Mouse (Mus musculus) heart, embryonic 10.5 days (tissue): ENCODE measurements around the gene Smco3. TPM values are rescaled to one million over a fixed set of nuclear protein-coding genes. Genes with fewer than 3 reads are reported as not detected.
A peak's percentile ranks its signal among the peaks of the same experiment; 100 is the strongest.
"Not testable (repeated sequence)": the region's sequence is repeated elsewhere in the genome, so short reads cannot be mapped to it uniquely, and the experiment has no call there.

ENCODE experiments used
- DNase-seq: peaks from one replicate; pipeline ENCODE4 v3.0.0-alpha.2; 2017; ENCODE audit warnings: low spot score
- H3K27ac ChIP-seq: fragments of 300-500 bp; sonication (generic); 2 replicates; pipeline ENCODE4 v1.5.1; 2016; ENCODE audit warnings: mild to moderate bottlenecking
- H3K27me3 ChIP-seq: fragments of 300-500 bp; sonication (generic); 2 replicates; pipeline ENCODE4 v1.6.1; 2016; ENCODE audit warnings: mild to moderate bottlenecking; ENCODE audit not compliant: poor library complexity, insufficient read depth, severe bottlenecking
- H3K36me3 ChIP-seq: fragments of 300-500 bp; sonication (generic); 2 replicates; pipeline ENCODE4 v1.6.1; 2016; ENCODE audit warnings: mild to moderate bottlenecking, moderate library complexity
- H3K4me1 ChIP-seq: fragments of 300-500 bp; sonication (generic); 2 replicates; pipeline ENCODE4 v1.6.1; 2016; ENCODE audit warnings: mild to moderate bottlenecking
- H3K4me3 ChIP-seq: fragments of 300-500 bp; sonication (generic); 2 replicates; pipeline ENCODE4 v1.5.1; 2016; ENCODE audit warnings: mild to moderate bottlenecking, moderate library complexity
- H3K9me3 ChIP-seq: fragments of 300-500 bp; sonication (generic); 2 replicates; pipeline ENCODE4 v1.6.1; 2016; ENCODE audit warnings: mild to moderate bottlenecking, moderate library complexity
- WGBS: fragments of 180-500 bp; shearing (Covaris S2); methylation state at CpG from one replicate; pipeline ENCODE4 v1.1.7; 2016; 5-methylcytosine and 5-hydroxymethylcytosine counted together
- polyA plus RNA-seq: library from polyadenylated mRNA; unstranded; fragments of >200 nt; fragmentation: Nextera tagmentation; extraction: Ambion mirVana; gene quantifications from 2 replicates; pipeline ENCODE4 v1.2.1, GENCODE M21; 2016

The Smco3 gene
- not detected in 2 replicates for polyA plus RNA-seq

DNA sequence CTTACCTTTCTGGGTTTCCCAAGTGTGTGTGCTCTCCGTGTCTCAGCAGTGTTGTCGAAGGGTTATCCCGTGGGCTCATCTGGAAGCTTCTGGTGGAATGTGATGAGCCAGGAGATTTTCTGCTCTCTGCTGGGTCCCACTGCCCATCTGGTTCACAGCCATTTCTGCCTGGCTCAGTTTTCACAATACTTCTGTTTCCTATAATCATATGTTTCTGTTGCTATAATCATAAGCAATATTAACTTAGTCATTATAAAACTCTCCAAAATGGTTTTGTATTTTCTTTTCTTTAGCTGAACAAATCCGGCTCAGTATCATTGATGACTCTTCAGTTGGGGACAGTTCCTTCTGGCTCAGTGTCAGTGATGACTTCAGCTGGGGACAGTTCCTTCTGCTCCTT is at the start of gene Smco3:
Gene Smco3 (minus strand): TSS at position 101 of the 400 bp plus-strand sequence.
- no peaks in the 10 kb centered on the region for H3K4me1 ChIP-seq
- no peak within 1 kb of the TSS for H3K27ac ChIP-seq
- no peak for DNase-seq
- H3K9me3 ChIP-seq = no peaks in the 10 kb centered on the region
- H3K27me3 ChIP-seq = peaks cover 3% of the 10 kb centered on the region
- no peak within 1 kb of the TSS for H3K4me3 ChIP-seq
- 44% methylated on average over 4 of the region's 4 CpGs for WGBS
- no peaks in the 10 kb centered on the region for H3K36me3 ChIP-seq

DNA sequence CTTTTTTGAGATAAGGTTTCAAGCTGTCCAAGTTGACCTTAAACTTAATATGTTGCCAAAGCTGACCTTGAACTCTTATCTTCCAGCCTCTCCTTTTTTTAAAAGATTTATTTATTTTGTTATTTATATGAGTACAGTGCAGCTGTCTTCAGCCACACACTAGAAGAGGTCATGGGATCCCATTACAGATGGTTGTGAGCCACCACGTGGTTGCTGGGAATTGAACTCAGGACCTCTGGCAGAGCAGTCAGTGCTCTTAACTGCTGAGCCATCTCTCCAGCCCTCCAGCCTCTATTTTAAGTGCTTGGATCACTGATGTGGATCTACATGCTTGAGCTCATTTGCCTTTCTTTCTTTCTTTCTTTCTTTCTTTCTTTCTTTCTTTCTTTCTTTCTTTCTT is 49.5 kb upstream of the Smco3 start:
- 45% methylated on average over 1 of the region's 1 CpGs for WGBS
- H3K9me3 ChIP-seq, H3K4me3 ChIP-seq, H3K27me3 ChIP-seq, DNase-seq, H3K27ac ChIP-seq, H3K4me1 ChIP-seq, H3K36me3 ChIP-seq: not testable (repeated sequence)

DNA sequence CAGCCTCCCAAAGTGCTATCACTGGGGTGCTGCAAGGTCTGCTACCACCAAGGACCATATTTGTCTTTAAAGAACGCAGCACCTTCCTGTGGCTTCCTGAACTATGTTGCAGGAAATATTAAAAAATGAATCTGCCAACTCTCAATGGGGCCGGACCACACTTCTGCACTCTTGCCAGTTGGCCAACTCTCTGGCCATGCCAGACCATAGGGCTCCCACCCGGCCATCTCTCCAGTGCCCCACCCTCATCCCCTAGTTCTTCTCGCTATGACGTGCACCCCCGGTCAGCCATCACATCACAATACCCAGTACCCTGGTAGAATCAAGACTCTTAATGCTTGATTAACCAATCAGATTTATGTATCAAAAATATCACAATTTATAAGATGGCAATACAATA is 48.7 kb upstream of the Smco3 start:
- no peaks in the 10 kb centered on the region for H3K9me3 ChIP-seq
- no peak overlapping the region for H3K27ac ChIP-seq
- H3K4me1 ChIP-seq = peaks cover 10% of the 10 kb centered on the region; the same call in 1 of the 2 replicates
- H3K4me3 ChIP-seq = no peak overlapping the region
- H3K27me3 ChIP-seq = no peaks in the 10 kb centered on the region
- H3K36me3 ChIP-seq = no peaks in the 10 kb centered on the region
- DNase-seq = no peak
- 96% methylated on average over 6 of the region's 6 CpGs for WGBS

DNA sequence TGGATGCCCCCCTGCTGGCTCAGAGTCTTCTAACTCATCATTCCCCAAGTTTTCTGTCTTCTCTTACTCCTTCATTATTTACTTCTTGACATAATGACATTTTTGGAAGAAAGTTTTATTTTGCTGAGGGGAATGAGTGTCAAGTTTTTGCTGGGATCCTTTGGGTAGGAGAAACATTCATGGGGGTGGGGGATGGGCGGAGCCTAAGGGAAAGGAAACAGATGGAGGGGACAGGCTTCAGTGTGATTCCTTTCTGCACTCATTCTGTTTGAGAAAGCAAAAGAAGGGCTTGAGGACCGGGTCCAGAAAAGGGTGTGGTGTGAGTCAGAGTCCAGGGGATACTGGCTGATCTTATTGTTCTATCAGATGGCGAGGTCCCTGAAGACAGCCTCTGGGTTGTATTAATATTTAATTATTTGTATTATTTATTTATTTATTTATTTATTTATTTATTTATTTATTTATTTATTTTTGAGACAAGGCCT is 48.2 kb upstream of the Smco3 start:
- H3K36me3 ChIP-seq = no peaks in the 10 kb centered on the region
- no peaks in the 10 kb centered on the region for H3K27me3 ChIP-seq
- H3K27ac ChIP-seq = no peak overlapping the region
- 76% methylated on average over 3 of the region's 3 CpGs for WGBS
- peaks cover 10% of the 10 kb centered on the region; the same call in 1 of the 2 replicates for H3K4me1 ChIP-seq
- DNase-seq = no peak
- no peak overlapping the region for H3K4me3 ChIP-seq
- H3K9me3 ChIP-seq = no peaks in the 10 kb centered on the region

DNA sequence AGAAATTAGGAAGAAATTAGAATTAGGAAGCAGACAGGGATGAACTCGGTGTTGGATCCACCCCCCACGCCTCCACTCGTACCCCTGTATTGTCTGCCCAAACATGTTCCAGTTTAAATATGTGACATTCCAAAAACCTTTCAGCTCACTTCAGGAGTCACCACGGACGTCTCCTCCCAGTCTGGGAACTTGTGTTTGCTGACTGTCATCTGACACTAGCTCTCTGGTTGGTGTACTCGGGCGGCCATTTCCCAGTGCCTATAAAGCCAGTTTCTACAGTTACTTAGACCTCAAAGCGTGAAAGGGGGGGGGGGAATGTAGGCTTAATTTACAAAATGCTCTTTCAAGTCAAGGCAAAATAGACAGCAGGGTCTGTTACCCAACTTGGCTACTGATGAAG is 46.4 kb upstream of the Smco3 start:
- no peaks in the 10 kb centered on the region for H3K9me3 ChIP-seq
- no peak overlapping the region for H3K27ac ChIP-seq
- no peaks in the 10 kb centered on the region for H3K36me3 ChIP-seq
- H3K27me3 ChIP-seq = no peaks in the 10 kb centered on the region
- 63% methylated on average over 8 of the region's 8 CpGs for WGBS
- H3K4me1 ChIP-seq = 0 out of 2 replicates have a peak, but pooled peaks cover 5% of the 10 kb centered on the region
- no peak for DNase-seq
- no peak overlapping the region for H3K4me3 ChIP-seq

DNA sequence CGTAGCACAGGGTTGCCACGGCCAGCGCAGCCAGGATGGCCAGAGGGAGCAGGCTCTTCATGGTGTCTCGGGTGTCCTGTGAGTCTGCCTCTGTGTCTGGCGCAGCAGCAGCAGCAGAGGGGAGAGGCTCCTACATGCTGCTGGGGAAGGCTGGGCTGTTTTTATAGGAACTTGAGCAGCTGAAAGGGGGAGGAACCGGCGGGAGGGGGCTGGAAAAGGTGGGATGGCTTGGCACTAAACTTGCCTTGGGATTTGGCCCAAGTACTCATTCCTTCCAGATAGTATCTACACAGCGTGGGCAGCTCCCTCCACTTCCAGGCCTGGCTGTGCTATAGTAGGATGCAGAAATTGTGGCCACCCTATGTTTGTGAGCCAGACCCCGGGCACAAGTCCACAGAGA is 40.4 kb upstream of the Smco3 start, which contains the start of gene Mgp:
Gene Mgp (minus strand): TSS at position 154 of the 400 bp plus-strand sequence.
- no peaks in the 10 kb centered on the region for H3K9me3 ChIP-seq
- H3K36me3 ChIP-seq = no peaks in the 10 kb centered on the region
- H3K27ac ChIP-seq = peak within 1 kb of the TSS; percentile 70
- peak within 1 kb of the TSS; percentile 16; the same call in 1 of the 2 replicates for H3K4me3 ChIP-seq
- peaks cover 16% of the 10 kb centered on the region for H3K4me1 ChIP-seq
- H3K27me3 ChIP-seq = no peaks in the 10 kb centered on the region
- 36% methylated on average over 9 of the region's 9 CpGs for WGBS
- DNase-seq = no peak

DNA sequence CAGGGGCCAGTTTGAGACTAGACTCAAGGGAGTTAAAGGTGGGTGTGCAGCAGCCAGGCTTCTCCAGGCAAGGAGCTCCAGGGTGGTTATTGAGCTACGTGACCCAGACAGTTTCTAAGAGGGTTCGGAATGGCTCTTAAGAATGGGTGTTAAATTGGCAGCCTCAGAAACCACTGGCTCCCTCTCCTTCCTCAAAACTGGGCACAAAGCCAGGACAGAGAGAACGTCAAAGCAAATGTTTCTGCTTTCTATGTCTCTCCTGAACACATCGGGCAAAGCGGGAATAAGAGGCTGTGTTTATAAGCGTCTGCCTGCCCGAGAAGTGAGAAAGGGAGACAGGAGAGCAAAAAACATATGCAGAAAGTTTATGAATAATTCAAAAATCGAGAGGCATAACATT is 39.3 kb upstream of the Smco3 start:
- no peak for DNase-seq
- no peaks in the 10 kb centered on the region for H3K9me3 ChIP-seq
- H3K36me3 ChIP-seq = no peaks in the 10 kb centered on the region
- H3K4me3 ChIP-seq = no peak overlapping the region
- H3K4me1 ChIP-seq = peaks cover 16% of the 10 kb centered on the region
- no peaks in the 10 kb centered on the region for H3K27me3 ChIP-seq
- 69% methylated on average over 8 of the region's 8 CpGs for WGBS
- H3K27ac ChIP-seq = no peak overlapping the region

DNA sequence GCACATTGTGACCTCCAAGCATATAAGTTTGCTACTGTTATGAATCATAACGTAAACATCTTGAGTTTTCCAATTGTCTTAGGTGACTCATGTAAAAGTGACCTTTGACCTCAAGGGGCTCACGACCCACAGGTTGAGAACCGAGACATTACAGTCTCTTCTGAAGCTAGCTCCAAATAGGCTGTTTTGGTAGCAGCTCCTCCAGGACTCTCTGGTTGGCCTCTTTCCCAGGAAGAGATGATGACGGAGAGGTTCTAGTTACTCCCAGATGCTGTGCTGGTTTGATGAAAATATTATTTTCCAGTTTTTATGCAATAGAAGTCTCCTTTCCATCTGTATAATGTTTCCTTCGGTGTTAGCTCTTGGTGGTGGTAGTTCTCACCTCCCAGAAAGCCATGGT is 33.7 kb upstream of the Smco3 start:
- Histone ChIP-seq H3K36me3 (no peaks in the 10 kb centered on the region), H3K4me1 (peaks cover 2% of the 10 kb centered on the region; the same call in 1 of the 2 replicates), H3K27me3 (no peaks in the 10 kb centered on the region), H3K27ac (no peak overlapping the region), H3K9me3 (no peaks in the 10 kb centered on the region), H3K4me3 (no peak overlapping the region)
- 83% methylated on average over 5 of the region's 5 CpGs for WGBS
- no peak for DNase-seq

DNA sequence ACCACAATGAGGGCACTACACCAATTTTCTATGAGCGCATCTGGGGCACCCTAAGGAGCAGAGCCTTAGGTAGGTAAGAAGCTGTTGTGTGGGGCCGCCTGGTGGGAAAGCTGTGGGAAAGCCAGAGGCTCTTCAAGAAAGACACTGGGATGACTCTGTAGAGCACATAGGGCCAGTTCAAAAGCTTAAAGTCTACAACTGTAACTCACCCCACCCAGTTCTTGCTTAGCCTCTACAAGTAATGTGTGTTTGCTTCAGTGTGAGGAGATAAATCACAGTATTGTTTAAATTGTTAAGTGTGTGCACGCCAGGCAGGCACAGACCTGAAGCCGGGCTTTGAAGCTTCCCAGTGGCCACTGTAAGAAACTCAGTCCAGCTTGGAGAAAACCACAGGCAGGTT is 30.9 kb upstream of the Smco3 start:
- Histone ChIP-seq H3K27ac (0 out of 2 replicates have a peak overlapping the region, but pooled peaks have one; percentile 19), H3K27me3 (no peaks in the 10 kb centered on the region), H3K9me3 (no peaks in the 10 kb centered on the region), H3K36me3 (no peaks in the 10 kb centered on the region), H3K4me1 (no peaks in the 10 kb centered on the region; the same call in 1 of the 2 replicates), H3K4me3 (no peak overlapping the region)
- DNase-seq = no peak
- WGBS = 84% methylated on average over 4 of the region's 4 CpGs

DNA sequence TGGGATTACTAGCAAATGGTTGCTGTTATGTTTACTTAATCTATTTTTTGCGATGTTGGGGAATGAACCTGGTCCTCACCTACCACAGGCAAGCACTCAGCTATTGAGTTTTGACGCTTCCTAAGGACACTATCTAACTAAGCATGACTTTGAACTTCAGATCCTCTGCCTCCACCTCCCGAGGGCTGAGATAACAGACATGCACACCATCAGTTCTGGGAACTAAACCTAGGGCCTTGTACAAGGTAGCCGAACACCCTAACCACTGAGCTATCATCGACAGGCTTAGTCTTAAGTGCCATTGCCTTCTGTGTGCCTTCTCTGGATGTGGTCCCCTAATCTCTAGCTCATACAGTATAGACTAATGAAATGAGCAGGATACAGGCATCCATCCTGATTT is 30.1 kb upstream of the Smco3 start:
- H3K4me3 ChIP-seq = no peak overlapping the region
- no peak overlapping the region for H3K27ac ChIP-seq
- H3K27me3 ChIP-seq = no peaks in the 10 kb centered on the region
- peaks cover 6% of the 10 kb centered on the region for H3K4me1 ChIP-seq
- H3K36me3 ChIP-seq = no peaks in the 10 kb centered on the region
- WGBS = 76% methylated on average over 5 of the region's 5 CpGs
- H3K9me3 ChIP-seq = no peaks in the 10 kb centered on the region
- no peak for DNase-seq

DNA sequence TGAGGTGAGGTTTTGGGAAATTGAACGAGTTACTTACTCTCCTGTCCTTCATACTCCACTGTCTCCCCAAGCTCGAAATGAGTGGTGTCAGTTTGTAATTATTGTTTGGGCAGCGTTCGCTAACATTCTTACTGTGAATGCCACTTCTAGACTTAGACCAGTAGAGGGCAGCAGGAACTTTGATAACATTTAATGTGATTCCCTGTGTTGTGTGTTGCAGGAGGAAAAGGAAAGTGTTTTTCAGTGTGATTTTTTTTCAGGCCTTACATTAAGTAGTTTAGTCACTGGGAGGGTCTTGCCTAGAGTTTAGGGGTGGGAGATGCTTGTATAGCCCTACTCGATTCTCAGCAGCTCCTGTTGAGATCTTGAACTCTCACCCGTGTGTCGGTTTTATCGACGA is 25.8 kb upstream of the Smco3 start:
- Histone ChIP-seq H3K27ac (peak overlapping the region; percentile 89; the same call in 1 of the 2 replicates), H3K9me3 (no peaks in the 10 kb centered on the region), H3K4me3 (no peak overlapping the region), H3K27me3 (no peaks in the 10 kb centered on the region), H3K4me1 (peaks cover 48% of the 10 kb centered on the region), H3K36me3 (no peaks in the 10 kb centered on the region)
- WGBS = 49% methylated on average over 9 of the region's 9 CpGs
- DNase-seq = no peak

DNA sequence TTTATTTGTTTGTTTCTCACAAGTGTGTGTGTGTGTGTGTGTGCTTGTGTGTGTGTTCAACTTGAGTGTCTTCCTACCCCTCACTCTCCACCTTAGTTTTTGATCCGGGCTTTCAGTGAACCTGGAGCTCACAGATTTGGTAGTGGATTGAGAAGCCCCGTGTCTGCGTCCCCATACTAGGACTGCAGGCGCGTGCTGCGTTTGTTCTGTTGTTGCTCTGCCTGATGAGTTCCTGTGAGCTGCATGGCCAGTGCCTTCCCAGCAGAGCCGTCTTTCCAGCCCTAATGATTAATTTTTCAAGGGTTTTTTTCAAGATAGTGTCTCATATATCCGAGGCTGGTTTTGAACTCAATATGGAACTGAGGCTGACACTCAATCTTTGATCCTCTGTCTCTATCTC is 23.2 kb upstream of the Smco3 start:
- 27% methylated on average over 8 of the region's 8 CpGs for WGBS
- Histone ChIP-seq H3K27ac (peak overlapping the region; percentile 89), H3K36me3 (no peaks in the 10 kb centered on the region), H3K4me3 (no peak overlapping the region), H3K4me1 (peaks cover 63% of the 10 kb centered on the region), H3K27me3 (no peaks in the 10 kb centered on the region), H3K9me3 (no peaks in the 10 kb centered on the region)
- no peak for DNase-seq

DNA sequence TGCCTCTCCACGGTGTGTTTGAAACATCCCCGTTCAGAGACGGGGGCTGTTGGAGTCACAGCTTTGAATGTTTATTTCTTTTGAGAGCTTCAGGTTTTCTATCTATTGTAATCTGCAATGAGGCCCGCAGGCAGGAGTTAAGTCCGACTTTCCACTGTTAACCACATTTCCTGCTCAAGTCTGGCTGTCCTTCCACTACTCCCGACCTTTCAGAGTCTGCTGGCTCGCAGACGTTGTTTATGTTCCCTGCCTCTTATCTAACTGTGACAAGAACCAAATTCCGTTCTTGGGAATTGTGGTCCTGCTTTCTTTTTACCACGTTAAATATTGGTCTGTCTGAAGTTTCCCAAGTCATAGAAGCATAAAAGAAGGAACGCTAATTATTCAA is 22.6 kb upstream of the Smco3 start:
- no peaks in the 10 kb centered on the region for H3K9me3 ChIP-seq
- peak overlapping the region; percentile 48 for H3K4me3 ChIP-seq
- H3K27ac ChIP-seq = peak overlapping the region; percentile 89
- 8% methylated on average over 11 of the region's 11 CpGs for WGBS
- no peaks in the 10 kb centered on the region for H3K27me3 ChIP-seq
- H3K4me1 ChIP-seq = peaks cover 64% of the 10 kb centered on the region
- no peaks in the 10 kb centered on the region; the same call in 1 of the 2 replicates for H3K36me3 ChIP-seq
- DNase-seq = no peak
